Mouse (Mus musculus): ENCODE results near the gene Panx1. TPM values are rescaled to one million over a fixed set of nuclear protein-coding genes. Genes with fewer than 3 reads are reported as not detected.

Gene Panx1
- total and polyA plus RNA-seq, 3 experiments = 19.7 to 54.0 (median 27.9) TPM

DNA sequence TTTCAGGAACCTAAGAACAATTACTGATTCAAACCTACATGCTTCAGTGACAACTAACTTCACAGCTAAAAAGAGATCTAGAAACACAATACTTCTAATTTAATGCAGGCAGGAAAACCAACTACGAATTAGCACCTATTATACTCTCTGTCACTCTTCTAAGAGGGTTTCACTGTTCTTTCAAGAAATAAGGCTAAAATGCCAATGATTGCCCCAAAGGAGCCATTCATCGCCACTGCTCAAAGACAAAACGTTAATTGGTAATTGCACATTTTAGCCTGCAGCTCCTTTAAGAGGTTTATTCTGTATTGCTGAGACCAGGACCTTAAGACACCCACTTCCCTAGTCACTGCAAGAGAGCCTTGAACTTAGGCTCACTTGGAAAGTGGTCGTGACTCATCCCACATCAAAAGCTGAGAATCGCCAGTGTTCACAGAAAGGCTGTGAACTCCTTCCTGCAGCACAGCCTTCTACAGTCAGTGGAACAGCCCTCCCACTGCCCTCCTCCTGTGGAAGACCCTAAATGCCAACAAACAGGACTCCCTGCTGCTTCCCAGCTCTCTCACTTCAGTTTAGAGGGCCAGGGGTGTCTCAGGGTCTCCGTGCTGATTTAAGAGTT lies 42.2 kb downstream of the Panx1 start:
- Histone ChIP-seq H3K79me2 (replicated peaks; ENCODE audit: control insufficient read depth, extremely low read depth, insufficient read depth, poor library complexity, severe bottlenecking) (no peaks in the 10 kb centered on the region), H3K4me3 (replicated peaks in 1 of 3; ENCODE audit: low read depth in 2 of 3, low read length in 2 of 3, poor library complexity in 1 of 3) (no peak overlapping the region), H3K9ac (ENCODE audit: insufficient read depth, low read depth) (no peak overlapping the region), H3K4me2 (ENCODE audit: insufficient read depth, low read depth, poor library complexity, severe bottlenecking) (no peak overlapping the region), H3K9me3 (replicated peaks; ENCODE audit: low read length) (no peaks in the 10 kb centered on the region), H3K4me1 (ENCODE audit: control insufficient read depth in 1 of 2, insufficient read depth in 2 of 2) (no peaks in the 10 kb centered on the region), H3K27me3 (replicated peaks) (no peaks in the 10 kb centered on the region), H3K27ac (ENCODE audit: insufficient read depth, low read depth) (no peak overlapping the region), H3K36me3 (replicated peaks in 1 of 2; ENCODE audit: control insufficient read depth in 1 of 2, insufficient read depth in 1 of 2, low read length in 1 of 2) (peaks cover 14 to 58% of the 10 kb centered on the region in 2 experiments)
- in situ Hi-C loops (cut with MboI; ENCODE audit: low pct_ligation_motif_present, low pct_unique_long_range_greater_than_20kb, low sequenced_read_pairs) (no loop called here), dilution Hi-C loops (cut with MboI; ENCODE audit: extremely low pct_ligation_motif_present, extremely low pct_unique_long_range_greater_than_20kb, low sequenced_read_pairs) (no loop called here)
- DNase-seq (ENCODE audit: extremely low read depth) = no peak
- TF ChIP-seq TCF12 (IDR thresholded peaks at IDR 0.05; ENCODE audit: low read depth, low read length) = no peak
- TF ChIP-seq POLR2AphosphoS2 (IDR thresholded peaks at IDR 0.05; ENCODE audit: low read depth, low read length) = no peak
- TF ChIP-seq HCFC1 (IDR thresholded peaks at IDR 0.05; ENCODE audit: low read depth, low read length) = no peak
- TF ChIP-seq MEF2A (IDR thresholded peaks at IDR 0.05; ENCODE audit: borderline replicate concordance, low read depth, low read length) = no peak
- TF ChIP-seq MAFK (IDR thresholded peaks at IDR 0.05; ENCODE audit: insufficient replicate concordance, low read length) = no peak
- TF ChIP-seq RAD21 (IDR thresholded peaks at IDR 0.05; ENCODE audit: low read depth, low read length) = no peak
- no peak for TF ChIP-seq ELF1 (IDR thresholded peaks at IDR 0.05; ENCODE audit: low read depth, low read length)
- no peak for TF ChIP-seq SIN3A (IDR thresholded peaks at IDR 0.05; ENCODE audit: low read length)
- no peak for TF ChIP-seq CHD2 (IDR thresholded peaks at IDR 0.05; ENCODE audit: low read length)
- TF ChIP-seq BHLHE40 (IDR thresholded peaks at IDR 0.05; ENCODE audit: low read depth, low read length) = no peak
- TF ChIP-seq KAT2A (IDR thresholded peaks at IDR 0.05; ENCODE audit: insufficient replicate concordance, low read length) = no peak
- no peak for TF ChIP-seq ZNF384 (IDR thresholded peaks at IDR 0.05; ENCODE audit: low read depth, low read length)
- no peak for TF ChIP-seq IRF4 (IDR thresholded peaks at IDR 0.05; ENCODE audit: low read depth, low read length)
- no peak for TF ChIP-seq UBTF (IDR thresholded peaks at IDR 0.05; ENCODE audit: low read depth, low read length)
- no peak for TF ChIP-seq JUN (IDR thresholded peaks at IDR 0.05; ENCODE audit: insufficient read depth, low read depth, low read length)
- TF ChIP-seq CTCF (conservative IDR thresholded peaks at IDR 0.05 in 1 of 2, IDR thresholded peaks at IDR 0.05 in 1 of 2; ENCODE audit: low read depth in 2 of 2, low read length in 2 of 2) = no peak
- no peak for TF ChIP-seq JUND (conservative IDR thresholded peaks at IDR 0.05; ENCODE audit: low read depth, low read length)
- TF ChIP-seq USF1 (IDR thresholded peaks at IDR 0.05; ENCODE audit: low read depth, low read length) = no peak

DNA sequence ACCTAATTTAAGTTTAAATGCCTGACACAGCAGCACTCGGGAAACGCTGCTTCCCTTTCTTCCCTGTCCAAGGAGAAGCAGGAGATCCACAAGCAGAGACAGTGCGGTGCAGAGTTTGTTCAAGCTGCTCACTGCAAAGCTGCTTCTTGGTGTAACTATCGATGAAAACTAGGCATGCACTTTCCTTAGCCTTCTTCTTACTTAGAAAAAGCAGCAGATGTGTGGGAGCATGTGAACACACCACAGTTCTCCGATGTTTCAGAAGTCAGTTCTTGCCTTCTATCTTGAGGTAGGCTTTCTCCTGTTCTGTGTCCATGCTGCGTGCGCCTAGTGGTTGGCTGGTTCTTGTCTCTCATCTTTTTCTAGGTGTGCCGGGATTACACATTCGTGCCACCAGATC lies 46.5 kb downstream of the Panx1 start:
- H3K9ac ChIP-seq (ENCODE audit: insufficient read depth, low read depth) = no peak overlapping the region

More for the DNA sequence above, 46.5 kb downstream of the Panx1 start:
- no peak for DNase-seq (ENCODE audit: extremely low read depth)
- dilution Hi-C loops (cut with MboI; ENCODE audit: extremely low pct_ligation_motif_present, extremely low pct_unique_long_range_greater_than_20kb, low sequenced_read_pairs) = no loop called here
- H3K27ac ChIP-seq (ENCODE audit: insufficient read depth, low read depth) = no peak overlapping the region
- H3K4me1 ChIP-seq (ENCODE audit: control insufficient read depth in 1 of 2, insufficient read depth in 2 of 2) = no peaks in the 10 kb centered on the region
- H3K4me2 ChIP-seq (ENCODE audit: insufficient read depth, low read depth, poor library complexity, severe bottlenecking) = no peak overlapping the region
- no peak overlapping the region for H3K4me3 ChIP-seq (replicated peaks in 1 of 3; ENCODE audit: low read depth in 2 of 3, low read length in 2 of 3, poor library complexity in 1 of 3)
- in situ Hi-C loops (cut with MboI; ENCODE audit: low pct_ligation_motif_present, low pct_unique_long_range_greater_than_20kb, low sequenced_read_pairs) = no loop called here
- no peaks in the 10 kb centered on the region for H3K79me2 ChIP-seq (replicated peaks; ENCODE audit: control insufficient read depth, extremely low read depth, insufficient read depth, poor library complexity, severe bottlenecking)
- TF ChIP-seq CHD1 (IDR thresholded peaks at IDR 0.05; ENCODE audit: low read depth, low read length) (no peak), ZC3H11A (IDR thresholded peaks at IDR 0.05; ENCODE audit: low read depth, low read length) (no peak), USF1 (IDR thresholded peaks at IDR 0.05; ENCODE audit: low read depth, low read length) (no peak), USF2 (conservative IDR thresholded peaks at IDR 0.05; ENCODE audit: low read depth, low read length) (no peak), MYC (IDR thresholded peaks at IDR 0.05; ENCODE audit: low read depth, low read length) (no peak)
- no peaks in the 10 kb centered on the region for H3K27me3 ChIP-seq (replicated peaks)
- peaks cover 0 to 18% of the 10 kb centered on the region in 2 experiments for H3K36me3 ChIP-seq (replicated peaks in 1 of 2; ENCODE audit: control insufficient read depth in 1 of 2, insufficient read depth in 1 of 2, low read length in 1 of 2)
- H3K9me3 ChIP-seq (replicated peaks; ENCODE audit: low read length) = no peaks in the 10 kb centered on the region
